Mouse (Mus musculus) cerebellum, postnatal 25 days (tissue): ENCODE data around the gene Tiprl.

Source experiments
- DNase-seq, 2 experiments: peaks; one replicate each; pipeline ENCODE4 v3.0.0; 2021; ENCODE audit warnings: mixed read lengths in 2 of 2

Gene Tiprl

GRCm38 (mm10) chr1:165236321-165237298, at the start of gene Tiprl:
Tiprl (minus strand) TSS chr1:165236996.
- peak; percentile 99 for DNase-seq

GRCm38 (mm10) chr1:165284096-165284495, 47.3 kb upstream of the Tiprl start:
- DNase-seq, result no peak

- DNase-seq, result no peak
Observed at GRCm38 (mm10) chr1:165282967-165283345, 46.2 kb upstream of the Tiprl start.

- DNase-seq, result peak; percentile 16 to 19
Observed at GRCm38 (mm10) chr1:165282222-165282966, 45.6 kb upstream of the Tiprl start.

- DNase-seq, result peak; percentile 39 to 58
Observed at GRCm38 (mm10) chr1:165281351-165282221, 44.8 kb upstream of the Tiprl start.

- DNase-seq, result no peak
Observed at GRCm38 (mm10) chr1:165280741-165281140, 43.9 kb upstream of the Tiprl start.

GRCm38 (mm10) chr1:165274946-165275345, 38.1 kb upstream of the Tiprl start:
- DNase-seq, result no peak

GRCm38 (mm10) chr1:165252027-165252671, 15.4 kb upstream of the Tiprl start:
- peak; percentile 31 to 71 for DNase-seq

- DNase-seq, result no peak
Observed at GRCm38 (mm10) chr1:165250546-165250945, 13.8 kb upstream of the Tiprl start.

GRCm38 (mm10) chr1:165248842-165249241, 12.0 kb upstream of the Tiprl start:
- DNase-seq, result no peak

- DNase-seq, result no peak
Observed at GRCm38 (mm10) chr1:165247788-165248187, 11.0 kb upstream of the Tiprl start.

- no peak for DNase-seq
Observed at GRCm38 (mm10) chr1:165247085-165247484, 10.3 kb upstream of the Tiprl start.

GRCm38 (mm10) chr1:165246587-165246986, 9.8 kb upstream of the Tiprl start:
- no peak for DNase-seq

- peak in 1 of 2 experiments; percentile 31 for DNase-seq
Observed at GRCm38 (mm10) chr1:165235846-165236245, 950 bp downstream of the Tiprl start.

- DNase-seq, result no peak
Observed at GRCm38 (mm10) chr1:165233806-165234205, 3.0 kb downstream of the Tiprl start.

- DNase-seq, result no peak
Observed at GRCm38 (mm10) chr1:165230691-165231090, 6.1 kb downstream of the Tiprl start.

- DNase-seq, result no peak
Observed at GRCm38 (mm10) chr1:165229577-165229976, 7.2 kb downstream of the Tiprl start.

- no peak for DNase-seq
Observed at GRCm38 (mm10) chr1:165217023-165217589, 19.7 kb downstream of the Tiprl start.

- DNase-seq, result no peak
Observed at GRCm38 (mm10) chr1:165215831-165216230, 21.0 kb downstream of the Tiprl start.

- no peak for DNase-seq
Observed at GRCm38 (mm10) chr1:165205591-165205990, 31.2 kb downstream of the Tiprl start.

GRCm38 (mm10) chr1:165203488-165204035, 33.2 kb downstream of the Tiprl start:
- no peak for DNase-seq
